Mouse (Mus musculus) C2C12 (cell line): ENCODE measurements around the gene Ntn1. TPM values are rescaled to one million over a fixed set of nuclear protein-coding genes. Genes with fewer than 3 reads are reported as not detected.

Experiments used
- H3K27me3 ChIP-seq: one replicate; pipeline ENCODE4 v1.6.1; 2011; ENCODE audit not compliant: control insufficient read depth, insufficient read depth, insufficient read length
- H3K36me3 ChIP-seq: one replicate; pipeline ENCODE4 v1.6.1; 2011; ENCODE audit not compliant: control insufficient read depth, insufficient read depth
- H3K4me3 ChIP-seq: one replicate; pipeline ENCODE4 v1.5.1; 2011; ENCODE audit warnings: mild to moderate bottlenecking, control low read depth; ENCODE audit not compliant: poor library complexity, insufficient read depth, severe bottlenecking
- H3K79me2 ChIP-seq: one replicate; pipeline ENCODE4 v1.6.1; 2011; ENCODE audit not compliant: control insufficient read depth, insufficient read depth
- H3K79me3 ChIP-seq: one replicate; pipeline ENCODE4 v1.6.1; 2011; ENCODE audit warnings: low read depth, control low read depth
- H3ac ChIP-seq: one replicate; pipeline ENCODE3; 2011; ENCODE audit warnings: low read depth; ENCODE audit not compliant: control insufficient read depth, insufficient read length
- CEBPB ChIP-seq: IDR thresholded peaks from one replicate; pipeline ENCODE4 v1.6.1; 2011; ENCODE audit warnings: low read depth, mild to moderate bottlenecking, control low read depth, moderate library complexity
- CTCF ChIP-seq: IDR thresholded peaks from one replicate; pipeline ENCODE4 v1.5.1; 2011; ENCODE audit not compliant: control insufficient read depth, insufficient read depth, insufficient read length
- FOSL1 ChIP-seq: IDR thresholded peaks from one replicate; pipeline ENCODE4 v1.8.0; 2011; ENCODE audit warnings: mild to moderate bottlenecking, low read length; ENCODE audit not compliant: poor library complexity, insufficient read depth, severe bottlenecking
- MAX ChIP-seq: IDR thresholded peaks from one replicate; pipeline ENCODE4 v1.6.1; 2011; ENCODE audit warnings: mild to moderate bottlenecking, control low read depth
- MYOD1 ChIP-seq: IDR thresholded peaks from one replicate; pipeline ENCODE4 v1.6.1; 2011; ENCODE audit warnings: low read depth; ENCODE audit not compliant: control insufficient read depth, insufficient read length
- MYOG ChIP-seq: IDR thresholded peaks from one replicate; pipeline ENCODE4 v1.6.1; 2011; ENCODE audit not compliant: control insufficient read depth, insufficient read length; ENCODE audit errors: extremely low read depth
- USF1 ChIP-seq: IDR thresholded peaks from one replicate; pipeline ENCODE4 v1.6.1; 2011; ENCODE audit warnings: low read depth, mild to moderate bottlenecking, control low read depth, moderate library complexity
- polyA plus RNA-seq: library from polyadenylated mRNA; unstranded; fragments of >200 nt; fragmentation: generic; extraction: Trizol; gene quantifications from one replicate; pipeline ENCODE4 v1.2.1, GENCODE M21; 2012; ENCODE audit warnings: missing spikeins

The Ntn1 gene
- polyA plus RNA-seq, 1 experiment = 19.4 TPM

DNA sequence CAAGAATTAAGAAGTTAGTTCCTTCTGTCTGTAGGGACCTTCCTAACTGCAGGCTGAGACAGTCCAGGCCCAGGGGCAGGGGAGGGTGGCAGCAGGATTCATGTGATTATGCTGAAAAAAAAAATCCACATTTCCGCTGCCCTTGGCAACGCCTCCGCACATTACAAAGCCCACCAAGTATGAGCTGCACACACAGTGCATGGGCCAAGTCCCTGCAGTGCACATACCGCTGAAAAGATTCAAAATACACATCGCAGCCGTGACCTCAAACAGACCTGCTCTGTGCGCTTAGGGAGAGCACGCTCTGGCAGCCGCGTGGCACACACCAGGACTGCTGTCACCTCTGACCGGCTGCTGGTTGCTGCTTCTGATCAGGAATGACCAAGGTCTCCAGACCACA is 184.6 kb downstream of the Ntn1 start:
- TF ChIP-seq MAX (no peak), MYOG (no peak), CTCF (no peak), MYOD1 (no peak), USF1 (no peak), CEBPB (no peak)
- H3K4me3 ChIP-seq = no peak overlapping the region
- no peaks in the 10 kb centered on the region for H3K27me3 ChIP-seq
- H3K36me3 ChIP-seq = peaks cover 5% of the 10 kb centered on the region
- H3K79me3 ChIP-seq = no peaks in the 10 kb centered on the region
- H3K79me2 ChIP-seq = no peaks in the 10 kb centered on the region
- H3ac ChIP-seq = no peak overlapping the region

DNA sequence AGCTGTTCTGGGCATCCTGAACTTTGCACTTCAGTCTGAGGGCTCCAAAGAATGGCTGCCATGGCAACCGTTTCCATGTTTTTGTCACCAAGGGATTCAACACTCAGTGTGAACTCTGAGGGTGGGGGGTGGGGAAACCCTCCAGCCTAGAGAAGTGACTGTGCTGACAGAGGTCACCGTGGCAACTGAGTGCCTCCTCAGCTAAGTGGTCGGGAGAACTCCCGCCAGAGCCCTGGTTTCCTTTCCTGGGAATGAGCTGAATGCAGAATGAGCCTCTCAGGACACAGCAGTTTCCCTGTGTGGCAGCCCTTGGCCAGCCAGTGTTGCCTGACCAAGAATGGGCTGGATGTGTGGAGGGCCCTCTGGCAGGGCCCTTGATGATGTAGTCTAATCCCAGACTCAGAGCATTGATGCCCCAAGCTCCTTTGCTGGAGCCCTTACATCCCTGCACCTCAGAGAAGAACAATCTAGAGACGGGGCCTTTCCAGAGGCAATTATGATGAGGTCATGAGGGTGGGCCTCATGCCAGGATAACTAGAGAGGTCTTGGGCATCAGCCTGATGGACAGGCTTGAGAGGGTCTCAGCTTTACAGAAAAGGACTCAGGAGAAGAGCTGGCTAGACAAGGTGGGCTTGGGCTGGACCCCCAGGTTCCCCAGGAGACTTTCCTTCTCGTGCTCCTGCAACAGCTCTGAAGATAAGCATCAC is 185.3 kb downstream of the Ntn1 start:
- TF ChIP-seq FOSL1 = no peak
- TF ChIP-seq USF1 = no peak
- TF ChIP-seq CTCF = no peak
- Histone ChIP-seq H3K36me3 (peaks cover 9% of the 10 kb centered on the region), H3K27me3 (no peaks in the 10 kb centered on the region), H3K79me3 (no peaks in the 10 kb centered on the region), H3K79me2 (no peaks in the 10 kb centered on the region), H3ac (no peak overlapping the region), H3K4me3 (no peak overlapping the region)

DNA sequence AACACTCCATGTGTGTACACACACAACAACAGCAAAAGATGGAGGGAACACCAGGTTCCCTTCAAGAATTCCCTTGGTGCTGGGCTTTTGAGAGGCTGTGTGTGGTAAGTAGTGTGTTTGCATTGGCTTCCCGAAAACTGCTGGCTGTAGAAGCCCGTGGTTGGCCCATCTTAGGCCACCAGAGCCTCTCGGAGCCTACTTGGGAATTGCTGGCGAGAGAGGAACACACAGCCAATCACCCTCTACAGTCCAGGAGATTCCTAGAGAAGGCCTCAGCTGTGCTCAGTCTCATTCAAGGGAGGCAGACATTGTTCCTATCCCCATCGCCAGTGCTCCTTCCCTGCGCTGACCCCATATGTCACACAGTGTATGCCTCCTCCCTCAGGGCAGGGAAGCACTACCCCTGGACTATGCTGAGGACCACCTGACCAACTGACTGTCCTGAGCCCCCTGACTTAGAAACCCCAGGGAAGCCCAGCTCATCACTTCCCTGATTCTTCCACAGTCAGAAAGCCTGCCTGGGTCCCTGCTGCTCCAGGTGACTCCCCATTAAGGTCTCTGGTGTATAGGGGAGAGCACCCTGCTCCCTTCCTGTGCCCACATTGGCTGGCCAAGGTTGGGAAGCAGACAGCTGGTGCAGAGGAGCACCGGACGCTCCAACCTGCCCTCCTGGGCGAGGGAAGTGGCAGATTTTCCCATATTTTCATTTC is 186.0 kb downstream of the Ntn1 start:
- TF ChIP-seq MAX (no peak), USF1 (no peak), MYOD1 (no peak), FOSL1 (no peak), MYOG (no peak), CTCF (no peak), CEBPB (no peak)
- no peak overlapping the region for H3K4me3 ChIP-seq
- H3ac ChIP-seq = no peak overlapping the region
- H3K79me3 ChIP-seq = no peaks in the 10 kb centered on the region
- no peaks in the 10 kb centered on the region for H3K79me2 ChIP-seq
- peaks cover 9% of the 10 kb centered on the region for H3K36me3 ChIP-seq
- no peaks in the 10 kb centered on the region for H3K27me3 ChIP-seq

DNA sequence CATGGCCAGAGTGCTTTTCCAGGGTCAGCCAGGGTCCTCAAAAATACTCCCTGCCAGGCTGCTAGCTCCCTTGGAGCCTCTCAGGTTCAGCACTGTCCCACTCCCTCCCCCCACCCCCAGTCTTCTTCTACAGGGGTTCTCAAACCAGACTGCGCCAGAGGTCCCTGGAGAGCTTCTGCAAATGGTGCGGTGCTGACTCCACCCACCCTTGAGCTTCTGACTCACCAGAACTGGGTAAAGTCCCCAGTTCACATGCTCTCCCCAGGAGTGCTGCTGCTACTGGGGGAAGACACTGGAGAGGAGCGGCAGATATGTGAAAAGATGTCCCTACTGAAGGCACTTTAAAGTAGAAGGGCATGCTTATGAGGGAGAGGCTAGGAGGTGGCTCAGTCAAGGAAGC is 186.7 kb downstream of the Ntn1 start:
- no peak for TF ChIP-seq USF1
- no peak for TF ChIP-seq MYOD1
- no peak for TF ChIP-seq MAX
- no peak for TF ChIP-seq CEBPB
- H3K27me3 ChIP-seq = no peaks in the 10 kb centered on the region
- no peaks in the 10 kb centered on the region for H3K79me3 ChIP-seq
- H3ac ChIP-seq = no peak overlapping the region
- H3K36me3 ChIP-seq = peaks cover 9% of the 10 kb centered on the region
- no peaks in the 10 kb centered on the region for H3K79me2 ChIP-seq
- no peak overlapping the region for H3K4me3 ChIP-seq

DNA sequence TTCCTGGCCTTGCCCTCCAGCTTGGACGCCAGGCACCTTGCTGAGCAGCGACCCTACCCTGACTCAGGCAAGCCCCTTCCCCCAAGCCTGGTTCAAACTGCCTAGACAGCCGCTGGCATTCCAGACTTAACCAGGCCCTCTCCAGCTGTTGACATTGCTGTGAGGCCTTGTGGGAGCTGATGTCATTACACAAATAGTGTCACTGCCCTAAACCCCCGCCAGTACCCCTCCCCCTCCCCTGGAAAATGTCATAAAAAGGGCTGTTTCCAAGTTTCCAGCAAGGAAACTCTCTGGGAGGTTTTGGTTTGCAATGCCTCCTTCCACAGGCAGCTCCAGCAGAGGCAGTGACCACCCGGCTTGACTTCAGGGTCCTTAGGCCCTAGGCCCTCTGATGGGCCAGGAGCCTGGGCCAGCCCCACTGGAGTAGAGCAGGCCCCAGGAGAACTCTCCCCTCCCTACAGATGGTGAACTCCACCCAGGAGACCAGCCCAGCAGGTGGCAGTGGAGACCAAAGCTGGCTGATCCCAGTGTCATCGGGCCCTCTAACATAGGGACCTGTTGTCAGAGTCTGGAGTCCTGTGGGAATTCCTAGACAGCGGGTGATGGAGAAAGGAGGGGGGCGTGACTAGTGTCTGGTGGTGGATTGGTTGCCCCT is 188.6 kb downstream of the Ntn1 start:
- TF ChIP-seq CTCF = peak; percentile 22
- no peak for TF ChIP-seq MYOG
- TF ChIP-seq FOSL1 = no peak
- no peaks in the 10 kb centered on the region for H3K27me3 ChIP-seq
- no peaks in the 10 kb centered on the region for H3K79me3 ChIP-seq
- peaks cover 9% of the 10 kb centered on the region for H3K36me3 ChIP-seq
- no peak overlapping the region for H3K4me3 ChIP-seq
- no peak overlapping the region for H3ac ChIP-seq
- H3K79me2 ChIP-seq = no peaks in the 10 kb centered on the region

DNA sequence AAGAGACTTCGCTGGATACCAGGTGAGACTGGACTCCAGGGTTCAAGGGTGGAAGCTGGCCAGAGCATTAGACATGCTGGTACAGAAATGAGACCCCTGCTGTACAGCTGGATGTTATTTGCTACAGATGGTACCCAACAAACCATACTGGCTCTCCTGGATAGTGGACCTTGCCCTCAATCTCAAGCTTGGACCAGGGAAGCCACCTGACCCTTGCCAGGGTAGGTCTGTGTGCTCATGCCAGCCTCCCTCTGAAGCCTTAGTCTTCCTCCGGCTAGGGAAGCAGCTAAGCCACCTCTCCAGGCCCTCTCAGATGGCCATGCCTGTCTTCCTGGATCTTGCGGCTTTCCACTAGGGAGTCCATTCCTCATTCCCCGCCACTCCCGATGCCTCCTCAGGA is 189.9 kb downstream of the Ntn1 start:
- Histone ChIP-seq H3K79me2 (no peaks in the 10 kb centered on the region), H3ac (no peak overlapping the region), H3K79me3 (no peaks in the 10 kb centered on the region), H3K27me3 (no peaks in the 10 kb centered on the region), H3K36me3 (peaks cover 9% of the 10 kb centered on the region), H3K4me3 (no peak overlapping the region)
- TF ChIP-seq MYOG (no peak), MAX (no peak), CTCF (no peak), MYOD1 (no peak), USF1 (no peak), FOSL1 (no peak), CEBPB (no peak)
